Mouse (Mus musculus) intestine, postnatal 0 days (tissue): ENCODE results near the gene Gm20425. TPM values are rescaled to one million over a fixed set of nuclear protein-coding genes. Genes with fewer than 3 reads are reported as not detected.

ENCODE experiments used
- ATAC-seq: fragments of 200-750 bp; cut with Nextera tagmentation; 2 replicates; pipeline ENCODE4 v1.8.0; 2017; ENCODE audit warnings: mild to moderate bottlenecking, moderate TSS enrichment, moderate library complexity
- H3K27ac ChIP-seq: fragments of 300-500 bp; sonication (generic); 2 replicates; pipeline ENCODE4 v1.5.1; 2014; ENCODE audit warnings: mild to moderate bottlenecking, low read depth, low read length, moderate library complexity
- H3K27me3 ChIP-seq: fragments of 300-500 bp; sonication (generic); replicated peaks from 2 replicates; pipeline ENCODE4 v1.6.1; 2014; ENCODE audit warnings: low read length, mixed read lengths; ENCODE audit not compliant: control insufficient read depth, insufficient read depth
- H3K36me3 ChIP-seq: fragments of 300-500 bp; sonication (generic); 2 replicates; pipeline ENCODE4 v1.6.1; 2014; ENCODE audit warnings: mild to moderate bottlenecking, moderate library complexity; ENCODE audit not compliant: control insufficient read depth, insufficient read depth
- H3K4me1 ChIP-seq: fragments of 300-500 bp; sonication (generic); replicated peaks from 2 replicates; pipeline ENCODE4 v1.6.1; 2014; ENCODE audit warnings: antibody characterized with exemption, low read length, mixed read lengths; ENCODE audit not compliant: control insufficient read depth, insufficient read depth
- H3K4me2 ChIP-seq: fragments of 300-500 bp; sonication (generic); replicated peaks from 2 replicates; pipeline ENCODE4 v1.6.1; 2014; ENCODE audit warnings: low read depth, mild to moderate bottlenecking, moderate library complexity
- H3K4me3 ChIP-seq: fragments of 300-500 bp; sonication (generic); 2 replicates; pipeline ENCODE4 v1.5.1; 2014; ENCODE audit warnings: low read depth, low read length
- H3K9ac ChIP-seq: fragments of 300-500 bp; sonication (generic); 2 replicates; pipeline ENCODE4 v1.6.1; 2014; ENCODE audit warnings: mild to moderate bottlenecking, low read depth, low read length
- H3K9me3 ChIP-seq: fragments of 300-500 bp; sonication (generic); 2 replicates; pipeline ENCODE4 v1.6.1; 2016; ENCODE audit warnings: mixed run types; ENCODE audit not compliant: control insufficient read depth
- CTCF ChIP-seq: sonication (generic); IDR thresholded peaks from 2 replicates; pipeline ENCODE4 v1.5.1; 2016; ENCODE audit warnings: low read depth, mild to moderate bottlenecking, control low read depth, antibody characterized with exemption, moderate library complexity
- WGBS: fragments of 180-500 bp; shearing (Covaris S2); extraction: QIAGEN DNeasy Blood & Tissue Kit; methylation state at CpG from one replicate; pipeline ENCODE4 v1.1.7; 2014; 5-methylcytosine and 5-hydroxymethylcytosine counted together
- polyA plus RNA-seq: library from polyadenylated mRNA; unstranded; fragments of >200 nt; fragmentation: Nextera tagmentation; extraction: Ambion mirVana; gene quantifications from 2 replicates; pipeline ENCODE4 v1.2.1, GENCODE M21; 2015

Gene Gm20425
- polyA plus RNA-seq, 1 experiment from 2014 or later = 8.9 TPM

DNA sequence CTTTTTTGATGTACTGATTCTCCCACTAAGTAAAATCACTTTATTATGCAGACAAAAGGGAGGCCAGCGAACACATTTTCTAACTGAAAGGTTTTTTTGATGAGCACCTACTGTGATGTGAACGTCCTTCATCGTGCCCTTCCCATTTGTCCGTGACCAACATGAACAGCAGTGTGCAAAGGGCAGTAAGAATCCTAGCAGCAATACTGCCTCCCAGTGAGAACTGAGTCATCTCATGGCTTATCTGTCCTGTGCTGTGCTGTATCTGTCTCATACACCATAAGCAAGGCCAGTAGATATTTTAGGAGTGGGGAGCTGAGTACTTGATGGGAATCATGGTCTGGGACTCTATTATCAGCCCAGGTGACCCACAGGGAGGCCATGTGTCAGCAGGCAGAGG, 41.7 kb downstream of the Gm20425 start:
- Histone ChIP-seq H3K27me3 (no peaks in the 10 kb centered on the region), H3K4me3 (no peak overlapping the region), H3K9ac (no peak overlapping the region), H3K27ac (no peak overlapping the region), H3K4me1 (no peaks in the 10 kb centered on the region), H3K4me2 (no peak overlapping the region), H3K36me3 (peaks cover 45% of the 10 kb centered on the region), H3K9me3 (no peaks in the 10 kb centered on the region)
- WGBS = 91% methylated on average over 4 of the region's 4 CpGs
- ATAC-seq = no peak
- no peak for TF ChIP-seq CTCF

DNA sequence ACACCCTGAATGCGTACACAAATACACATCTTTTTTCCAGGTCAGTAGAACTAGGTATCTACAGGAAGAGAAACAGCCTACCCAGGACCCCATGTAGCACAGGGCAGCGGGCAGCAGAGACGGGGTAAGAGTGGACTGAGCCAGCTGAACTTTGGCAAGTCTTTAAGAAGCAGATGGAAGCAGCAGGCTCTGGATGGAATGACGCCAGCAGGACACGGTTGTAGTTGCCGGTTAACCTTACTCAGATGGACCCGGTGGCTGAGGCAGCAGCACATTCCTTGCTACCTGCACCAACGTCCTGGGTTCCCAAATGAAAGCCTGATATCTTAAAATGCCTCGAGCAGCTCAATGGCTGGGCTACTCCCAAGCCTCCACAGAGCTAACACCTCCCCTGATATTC, 43.4 kb downstream of the Gm20425 start:
- Histone ChIP-seq H3K27me3 (no peaks in the 10 kb centered on the region), H3K9ac (no peak overlapping the region), H3K4me3 (no peak overlapping the region), H3K4me2 (no peak overlapping the region), H3K4me1 (no peaks in the 10 kb centered on the region), H3K27ac (no peak overlapping the region), H3K36me3 (peaks cover 34% of the 10 kb centered on the region), H3K9me3 (no peaks in the 10 kb centered on the region)
- 74% methylated on average over 9 of the region's 9 CpGs for WGBS
- TF ChIP-seq CTCF = no peak
- ATAC-seq = no peak; the same call in 1 of the 2 replicates

- Histone ChIP-seq H3K4me2 (no peak overlapping the region), H3K27ac (no peak overlapping the region), H3K36me3 (peaks cover 29% of the 10 kb centered on the region), H3K4me1 (no peaks in the 10 kb centered on the region), H3K4me3 (no peak overlapping the region), H3K9ac (no peak overlapping the region), H3K27me3 (no peaks in the 10 kb centered on the region), H3K9me3 (no peaks in the 10 kb centered on the region)
- TF ChIP-seq CTCF = no peak
- no peak for ATAC-seq
- 90% methylated on average over 8 of the region's 8 CpGs for WGBS
Observed at GRCm38 (mm10) chr9:103185946-103186345, 44.2 kb downstream of the Gm20425 start.

DNA sequence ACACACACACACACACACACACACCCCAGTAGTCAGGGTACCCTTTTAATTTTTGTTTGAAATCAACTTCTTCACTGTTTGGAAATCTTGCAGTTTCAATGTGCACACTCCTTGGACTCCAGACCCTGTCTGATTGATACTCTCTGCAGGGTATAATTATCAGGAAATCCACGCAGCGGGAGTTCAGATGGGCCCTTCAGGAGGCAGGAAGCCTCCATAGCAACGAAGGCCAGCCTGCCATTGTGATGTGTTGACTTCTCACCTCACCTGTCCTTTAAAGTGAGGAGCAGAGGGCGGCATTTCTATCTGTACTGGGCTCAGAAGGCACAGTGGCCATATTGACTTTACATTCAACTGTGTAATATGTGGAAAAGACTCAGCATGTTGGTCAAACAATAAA, 45.3 kb downstream of the Gm20425 start:
- H3K4me1 ChIP-seq = no peaks in the 10 kb centered on the region
- no peaks in the 10 kb centered on the region for H3K9me3 ChIP-seq
- no peak overlapping the region for H3K9ac ChIP-seq
- WGBS = 61% methylated on average over 4 of the region's 4 CpGs
- no peak for TF ChIP-seq CTCF
- ATAC-seq = no peak
- H3K4me3 ChIP-seq = no peak overlapping the region
- H3K27ac ChIP-seq = no peak overlapping the region
- no peaks in the 10 kb centered on the region for H3K27me3 ChIP-seq
- H3K4me2 ChIP-seq = no peak overlapping the region
- peaks cover 18% of the 10 kb centered on the region for H3K36me3 ChIP-seq

DNA sequence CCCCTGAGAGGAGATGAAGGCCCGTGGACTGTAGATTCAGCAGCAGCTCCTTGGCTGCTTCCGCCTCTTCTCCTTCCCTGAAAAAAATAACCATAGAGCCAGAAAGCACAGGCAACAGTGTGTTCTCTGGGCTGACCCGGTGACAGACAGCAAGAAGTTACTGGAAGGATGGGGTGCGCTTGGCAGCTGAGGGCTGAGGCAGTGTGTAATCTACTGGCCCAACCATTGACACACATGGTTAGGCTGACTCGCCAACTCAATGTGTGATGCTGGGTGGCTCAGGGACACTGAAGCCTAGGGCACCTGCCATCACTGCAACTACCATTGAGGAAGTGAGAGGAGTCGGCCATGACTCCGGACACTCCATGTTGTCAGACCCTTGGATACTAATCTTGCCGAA, 48.2 kb downstream of the Gm20425 start:
- Histone ChIP-seq H3K4me3 (no peak overlapping the region), H3K4me1 (no peaks in the 10 kb centered on the region), H3K4me2 (no peak overlapping the region), H3K27ac (no peak overlapping the region), H3K9ac (no peak overlapping the region), H3K27me3 (no peaks in the 10 kb centered on the region), H3K9me3 (no peaks in the 10 kb centered on the region), H3K36me3 (no peaks in the 10 kb centered on the region)
- no peak for ATAC-seq
- 88% methylated on average over 8 of the region's 8 CpGs for WGBS
- TF ChIP-seq CTCF = no peak

DNA sequence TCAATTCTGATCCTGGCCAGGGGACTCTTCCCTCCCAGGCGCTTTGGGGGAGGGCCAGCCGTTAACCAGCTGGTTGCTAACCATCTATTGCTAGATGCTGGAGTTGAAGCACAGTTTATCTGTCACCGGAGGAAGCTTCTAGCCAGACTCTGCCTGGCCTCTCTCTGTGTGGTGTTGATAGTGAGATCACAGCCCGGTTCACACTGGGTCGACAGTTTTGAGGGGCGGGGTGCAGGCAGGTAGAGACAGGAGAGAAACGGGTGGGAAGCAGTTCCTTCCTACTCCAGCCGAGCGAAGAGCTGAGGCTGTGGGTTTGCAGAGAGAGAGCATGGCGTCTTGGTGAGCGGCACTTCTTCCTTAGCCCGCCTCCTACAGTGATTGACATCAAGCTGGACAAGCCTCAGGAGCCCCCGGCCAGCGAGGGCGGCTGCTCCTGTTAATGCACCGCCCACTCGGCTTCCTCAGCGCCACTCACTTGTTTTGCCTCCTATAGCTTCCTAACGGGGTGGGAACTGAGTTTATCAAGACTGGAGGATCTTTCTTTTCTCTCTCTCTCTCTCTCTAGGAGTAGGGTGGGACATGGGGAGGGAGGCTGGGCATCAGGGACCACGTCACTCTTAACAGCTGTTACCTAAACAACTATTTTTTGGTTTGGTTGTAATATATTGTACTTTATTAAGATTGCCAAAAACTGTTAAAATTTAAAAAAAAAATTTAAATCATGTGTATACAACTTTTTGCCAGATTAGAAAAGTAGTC, 49.1 kb downstream of the Gm20425 start:
- H3K9ac ChIP-seq = peak overlapping the region; percentile 17; the same call in 1 of the 2 replicates
- H3K4me3 ChIP-seq = peak overlapping the region; percentile 34
- peak; percentile 72; the same call in 1 of the 2 replicates for ATAC-seq
- no peak overlapping the region for H3K27ac ChIP-seq
- no peaks in the 10 kb centered on the region for H3K36me3 ChIP-seq
- H3K27me3 ChIP-seq = no peaks in the 10 kb centered on the region
- TF ChIP-seq CTCF = no peak
- peak overlapping the region; percentile 70 for H3K4me2 ChIP-seq
- no peaks in the 10 kb centered on the region for H3K4me1 ChIP-seq
- 1% methylated on average over 20 of the region's 20 CpGs for WGBS
- no peaks in the 10 kb centered on the region for H3K9me3 ChIP-seq
